Mouse (Mus musculus): ENCODE results near the gene Prph2.

Prph2 gene

GRCm38 (mm10) chr17:46910186-46910585 is at the start of gene Prph2:
Prph2 (plus strand) TSS chr17:46910459.
- DNase-seq (ENCODE audit: low read depth, low spot score) = no peak

- DNase-seq (ENCODE audit: low read depth, low spot score) = no peak
These were observed 45.6 kb upstream of the Prph2 start for GRCm38 (mm10) chr17:46864566-46865195.

GRCm38 (mm10) chr17:46866836-46867235 is 43.4 kb upstream of the Prph2 start:
- no peak for DNase-seq (ENCODE audit: low read depth, low spot score)

- no peak for DNase-seq (ENCODE audit: low read depth, low spot score)
These were observed 40.0 kb upstream of the Prph2 start for GRCm38 (mm10) chr17:46870204-46870798.

- no peak for DNase-seq (ENCODE audit: low read depth, low spot score)
These were observed 39.3 kb upstream of the Prph2 start for GRCm38 (mm10) chr17:46870913-46871312.

GRCm38 (mm10) chr17:46872806-46873205 is 37.5 kb upstream of the Prph2 start:
- no peak for DNase-seq (ENCODE audit: low read depth, low spot score)

- DNase-seq (ENCODE audit: low read depth, low spot score) = no peak
These were observed 36.1 kb upstream of the Prph2 start for GRCm38 (mm10) chr17:46874133-46874532.

GRCm38 (mm10) chr17:46875626-46876025 is 34.6 kb upstream of the Prph2 start:
- no peak for DNase-seq (ENCODE audit: low read depth, low spot score)

GRCm38 (mm10) chr17:46876371-46876950 is 33.8 kb upstream of the Prph2 start:
- no peak for DNase-seq (ENCODE audit: low read depth, low spot score)

- DNase-seq (ENCODE audit: low read depth, low spot score) = no peak
These were observed 33.2 kb upstream of the Prph2 start for GRCm38 (mm10) chr17:46877061-46877460.

- no peak for DNase-seq (ENCODE audit: low read depth, low spot score)
These were observed 30.4 kb upstream of the Prph2 start for GRCm38 (mm10) chr17:46879841-46880311.

- no peak for DNase-seq (ENCODE audit: low read depth, low spot score)
These were observed 29.9 kb upstream of the Prph2 start for GRCm38 (mm10) chr17:46880322-46880721.

GRCm38 (mm10) chr17:46881728-46882127 is 28.5 kb upstream of the Prph2 start:
- DNase-seq (ENCODE audit: low read depth, low spot score) = no peak

- no peak for DNase-seq (ENCODE audit: low read depth, low spot score)
These were observed 27.2 kb upstream of the Prph2 start for GRCm38 (mm10) chr17:46883107-46883506.

GRCm38 (mm10) chr17:46884766-46885165 is 25.5 kb upstream of the Prph2 start:
- DNase-seq (ENCODE audit: low read depth, low spot score) = no peak

GRCm38 (mm10) chr17:46885218-46885909 is 24.9 kb upstream of the Prph2 start:
- DNase-seq (ENCODE audit: low read depth, low spot score) = no peak

GRCm38 (mm10) chr17:46885910-46886643 is 24.2 kb upstream of the Prph2 start:
- DNase-seq (ENCODE audit: low read depth, low spot score) = no peak

GRCm38 (mm10) chr17:46888511-46889212 is 21.6 kb upstream of the Prph2 start:
- no peak for DNase-seq (ENCODE audit: low read depth, low spot score)

- DNase-seq (ENCODE audit: low read depth, low spot score) = no peak
These were observed 20.7 kb upstream of the Prph2 start for GRCm38 (mm10) chr17:46889450-46890084.

- DNase-seq (ENCODE audit: low read depth, low spot score) = peak; percentile 94
These were observed 20.0 kb upstream of the Prph2 start, which contains the start of gene Tbcc for GRCm38 (mm10) chr17:46890116-46890815. Tbcc (plus strand) TSS chr17:46890684.
